Mouse (Mus musculus) lung, embryonic 14.5 days (tissue): ENCODE measurements around the gene Tmem41b. TPM values are rescaled to one million over a fixed set of nuclear protein-coding genes. Genes with fewer than 3 reads are reported as not detected.

Experiments used
- ATAC-seq: fragments of 200-750 bp; cut with Nextera tagmentation; 2 replicates; pipeline ENCODE4 v1.8.0; 2017; ENCODE audit warnings: mild to moderate bottlenecking, moderate TSS enrichment, moderate library complexity; ENCODE audit not compliant: insufficient read depth
- DNase-seq: peaks from one replicate; pipeline ENCODE4 v3.0.0-alpha.2; 2015
- H3K27ac ChIP-seq: fragments of 300-500 bp; sonication (generic); 2 replicates; pipeline ENCODE4 v1.5.1; 2014; ENCODE audit warnings: low read depth, mild to moderate bottlenecking, moderate library complexity
- H3K27me3 ChIP-seq: fragments of 300-500 bp; sonication (generic); 2 replicates; pipeline ENCODE4 v1.6.1; 2014; ENCODE audit warnings: low read length, control low read depth; ENCODE audit not compliant: insufficient read depth
- H3K36me3 ChIP-seq: fragments of 300-500 bp; sonication (generic); 2 replicates; pipeline ENCODE4 v1.6.1; 2014; ENCODE audit warnings: control low read depth; ENCODE audit not compliant: insufficient read depth
- H3K4me1 ChIP-seq: fragments of 300-500 bp; sonication (generic); 2 replicates; pipeline ENCODE4 v1.6.1; 2014; ENCODE audit warnings: antibody characterized with exemption, control low read depth; ENCODE audit not compliant: insufficient read depth
- H3K4me2 ChIP-seq: fragments of 300-500 bp; sonication (generic); 2 replicates; pipeline ENCODE4 v1.6.1; 2014; ENCODE audit warnings: mild to moderate bottlenecking
- H3K4me3 ChIP-seq: fragments of 300-500 bp; sonication (generic); 2 replicates; pipeline ENCODE4 v1.5.1; 2014; ENCODE audit warnings: low read depth, low read length
- H3K9ac ChIP-seq: fragments of 300-500 bp; sonication (generic); 2 replicates; pipeline ENCODE4 v1.6.1; 2014
- H3K9me3 ChIP-seq: fragments of 300-500 bp; sonication (generic); 2 replicates; pipeline ENCODE4 v1.6.1; 2016; ENCODE audit warnings: low read depth, low read length, control low read depth
- CTCF ChIP-seq: IDR thresholded peaks from 2 replicates; pipeline ENCODE4 v1.5.1; 2016; ENCODE audit warnings: antibody characterized with exemption, low read depth
- WGBS: fragments of 180-500 bp; shearing (Covaris S2); extraction: QIAGEN DNeasy Blood & Tissue Kit; methylation state at CpG from one replicate; pipeline ENCODE4 v1.1.7; 2014; 5-methylcytosine and 5-hydroxymethylcytosine counted together
- polyA plus RNA-seq: library from polyadenylated mRNA; unstranded; fragments of >200 nt; fragmentation: Nextera tagmentation; extraction: Ambion mirVana; gene quantifications from 2 replicates; pipeline ENCODE4 v1.2.1, GENCODE M21; 2014

Tmem41b gene
- polyA plus RNA-seq, 1 experiment from 2014 or later, result 67.0 TPM

DNA sequence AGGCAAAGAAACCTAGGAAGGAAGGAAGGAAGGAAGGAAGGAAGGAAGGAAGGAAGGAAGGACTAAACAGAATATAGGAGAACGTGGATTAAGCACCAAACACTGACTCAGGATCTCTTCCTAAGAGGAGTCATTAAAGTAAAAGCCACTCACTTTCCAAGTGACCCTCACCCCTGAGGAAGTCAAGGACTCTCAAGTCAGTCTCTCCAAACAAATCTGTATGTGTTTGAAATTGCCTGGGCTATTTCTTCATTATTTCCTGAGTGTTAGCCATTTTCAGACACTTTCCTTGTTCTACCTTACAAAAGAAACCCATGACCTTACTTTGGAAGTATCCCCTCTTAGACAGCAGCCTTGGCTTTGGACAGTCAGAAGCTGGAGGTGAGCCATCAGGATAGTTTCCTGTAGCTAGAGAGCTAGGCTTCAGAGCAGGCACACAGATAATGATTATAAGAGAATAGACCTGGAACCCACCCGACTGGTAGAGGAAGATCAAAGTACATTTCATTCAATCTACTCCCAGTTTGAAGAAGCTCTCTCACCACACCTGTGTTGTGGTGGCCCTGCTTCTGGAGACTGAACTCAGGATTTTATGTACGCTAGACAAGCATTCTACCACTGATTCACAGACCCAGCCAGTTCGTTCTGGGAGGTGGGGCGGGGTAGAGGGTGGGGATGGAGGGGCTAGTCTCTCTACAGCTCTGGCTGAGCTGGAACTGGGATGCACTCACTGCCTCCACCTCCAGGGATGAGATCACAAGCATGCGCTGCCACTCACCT, 31.9 kb downstream of the Tmem41b start:
- no peaks in the 10 kb centered on the region for H3K27me3 ChIP-seq
- H3K4me3 ChIP-seq, result no peak overlapping the region
- TF ChIP-seq CTCF, result no peak
- no peaks in the 10 kb centered on the region for H3K36me3 ChIP-seq
- WGBS, result 51% methylated on average over 6 of the region's 6 CpGs
- H3K4me2 ChIP-seq, result no peak overlapping the region
- H3K27ac ChIP-seq, result 0 out of 2 replicates have a peak overlapping the region, but pooled peaks have one; percentile 16
- peaks cover 12% of the 10 kb centered on the region for H3K4me1 ChIP-seq
- H3K9me3 ChIP-seq, result no peaks in the 10 kb centered on the region
- ATAC-seq, result no peak
- H3K9ac ChIP-seq, result no peak overlapping the region; the same call in 1 of the 2 replicates
- DNase-seq, result no peak

DNA sequence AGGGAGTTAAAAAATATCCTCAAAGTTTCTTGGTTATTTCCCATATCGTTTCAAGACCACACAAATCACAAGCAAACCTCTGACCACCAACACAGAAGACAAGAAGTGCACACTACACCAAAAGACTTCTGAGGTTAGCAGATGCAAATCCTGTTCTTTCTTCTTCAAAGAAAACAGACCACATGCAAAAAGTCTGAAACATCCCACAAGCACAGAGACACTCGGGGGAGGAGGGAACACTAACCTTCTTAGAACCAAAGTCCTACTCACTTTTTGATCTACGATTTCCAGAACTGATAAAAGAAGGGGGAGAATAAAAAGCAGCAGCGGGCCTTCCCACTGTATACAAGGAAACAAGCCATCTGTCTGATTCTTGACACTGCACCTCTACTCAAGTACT, 35.4 kb downstream of the Tmem41b start:
- no peak for TF ChIP-seq CTCF
- Histone ChIP-seq H3K4me3 (no peak overlapping the region), H3K9me3 (no peaks in the 10 kb centered on the region), H3K4me2 (no peak overlapping the region), H3K9ac (no peak overlapping the region), H3K27me3 (no peaks in the 10 kb centered on the region), H3K4me1 (peaks cover 12% of the 10 kb centered on the region), H3K27ac (no peak overlapping the region), H3K36me3 (no peaks in the 10 kb centered on the region)
- DNase-seq, result no peak
- ATAC-seq, result no peak
- WGBS, result 62% methylated on average over 4 of the region's 4 CpGs

DNA sequence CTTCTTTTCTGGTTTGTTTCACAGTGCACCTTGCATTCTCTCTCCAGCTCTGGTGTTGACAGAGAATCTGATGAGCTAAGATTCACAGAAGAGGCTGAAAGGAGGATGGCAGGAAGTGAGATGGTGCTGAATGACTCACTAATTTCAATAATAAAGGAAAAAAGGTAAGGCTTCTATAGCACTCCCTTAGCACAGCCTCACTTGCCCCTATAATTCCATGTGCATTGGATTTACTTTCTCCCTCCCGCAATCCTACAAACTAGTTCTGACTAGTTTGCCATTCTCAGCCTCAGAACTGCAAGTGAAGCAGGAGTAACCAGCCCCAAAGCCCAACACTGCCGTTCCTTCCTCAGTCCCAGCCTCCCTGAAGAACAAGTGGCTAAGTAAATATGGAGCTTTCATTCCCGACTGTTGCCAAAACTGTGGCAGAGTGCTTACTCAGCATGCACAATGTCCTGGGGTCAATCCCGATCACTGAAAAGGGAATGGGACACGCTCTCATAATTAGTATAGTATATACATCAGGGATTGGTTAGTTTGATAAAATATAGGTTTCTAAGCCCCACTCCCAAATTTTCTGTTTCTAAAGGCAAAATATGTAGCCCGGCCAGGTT, 42.2 kb downstream of the Tmem41b start:
- H3K4me1 ChIP-seq, result no peaks in the 10 kb centered on the region
- H3K9me3 ChIP-seq, result no peaks in the 10 kb centered on the region
- no peaks in the 10 kb centered on the region for H3K36me3 ChIP-seq
- peak overlapping the region; percentile 40; the same call in 1 of the 2 replicates for H3K27ac ChIP-seq
- WGBS, result 53% methylated on average over 6 of the region's 6 CpGs
- H3K9ac ChIP-seq, result no peak overlapping the region
- DNase-seq, result peak; percentile 35
- no peak overlapping the region for H3K4me3 ChIP-seq
- no peak overlapping the region for H3K4me2 ChIP-seq
- no peaks in the 10 kb centered on the region for H3K27me3 ChIP-seq
- peak; percentile 8; the same call in 1 of the 2 replicates for ATAC-seq
- no peak for TF ChIP-seq CTCF

DNA sequence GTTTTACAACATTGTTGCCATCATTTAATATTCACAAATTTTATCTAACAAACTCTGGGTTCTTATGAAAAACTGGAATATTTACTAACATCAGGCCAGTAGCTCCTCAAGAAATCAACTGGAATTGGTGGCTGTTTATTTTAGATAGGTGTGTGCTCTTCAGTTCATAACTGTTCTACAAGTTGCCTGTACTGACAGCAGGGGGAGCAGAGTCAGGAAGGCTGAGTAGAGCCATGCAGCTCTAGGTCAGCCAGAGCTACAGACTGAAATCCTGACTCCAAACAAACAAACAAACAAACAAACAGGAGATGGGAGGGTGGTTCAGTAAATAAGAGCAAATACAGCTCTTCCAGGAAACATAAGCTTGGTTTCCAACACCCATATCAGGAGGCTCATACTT, 57.1 kb downstream of the Tmem41b start:
- DNase-seq (peak; percentile 16), ATAC-seq (no peak)
- Histone ChIP-seq H3K9ac (no peak overlapping the region), H3K27ac (no peak overlapping the region), H3K9me3 (no peaks in the 10 kb centered on the region), H3K27me3 (no peaks in the 10 kb centered on the region), H3K4me2 (no peak overlapping the region), H3K4me1 (no peaks in the 10 kb centered on the region), H3K4me3 (no peak overlapping the region), H3K36me3 (peaks cover 48% of the 10 kb centered on the region)
- TF ChIP-seq CTCF, result peak; percentile 31; the same call in 1 of the 2 replicates

DNA sequence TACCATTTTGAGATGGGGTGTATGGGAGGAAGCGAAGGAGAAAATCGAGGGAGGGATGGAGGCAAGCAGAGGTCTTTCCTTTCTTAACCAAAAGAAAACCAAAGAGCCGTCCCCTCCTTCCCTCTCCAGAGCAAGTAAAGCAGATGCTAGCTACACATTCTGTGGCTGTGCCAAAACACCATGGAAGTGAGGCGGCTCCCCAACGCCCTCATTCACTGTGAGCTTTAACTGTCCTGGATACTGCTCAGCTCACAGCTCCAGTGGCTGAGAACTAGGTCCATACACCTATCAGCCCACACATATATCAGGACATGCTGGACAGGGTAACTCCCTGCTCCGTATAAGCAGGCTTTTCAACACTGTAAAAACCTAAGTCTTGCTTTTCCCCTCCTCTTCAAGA, 58.4 kb downstream of the Tmem41b start:
- no peak overlapping the region for H3K4me3 ChIP-seq
- H3K27me3 ChIP-seq, result no peaks in the 10 kb centered on the region
- no peak overlapping the region for H3K9ac ChIP-seq
- DNase-seq, result no peak
- peaks cover 39% of the 10 kb centered on the region for H3K36me3 ChIP-seq
- ATAC-seq, result no peak
- 85% methylated on average over 6 of the region's 6 CpGs for WGBS
- TF ChIP-seq CTCF, result no peak
- no peaks in the 10 kb centered on the region for H3K9me3 ChIP-seq
- no peak overlapping the region for H3K4me2 ChIP-seq
- H3K4me1 ChIP-seq, result no peaks in the 10 kb centered on the region
- no peak overlapping the region for H3K27ac ChIP-seq

DNA sequence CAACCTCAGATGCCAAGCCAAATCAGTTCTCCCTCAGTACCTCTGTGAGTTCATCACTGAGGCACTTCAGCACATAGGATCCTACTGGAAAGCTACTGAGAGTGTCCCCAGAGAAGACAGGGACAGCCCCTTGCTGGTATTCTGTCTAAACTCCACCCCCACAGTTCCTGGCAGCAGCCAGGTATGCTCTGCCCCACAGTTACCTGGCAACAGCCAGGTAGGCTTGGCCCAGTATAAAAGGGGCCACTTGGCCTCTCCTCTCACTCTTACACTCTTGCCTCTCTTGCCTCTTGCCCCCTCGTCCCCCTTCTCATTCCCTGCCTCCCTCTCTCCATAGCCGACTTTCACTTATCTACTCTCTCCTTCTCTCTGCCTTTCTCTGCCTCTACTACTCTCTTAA, 61.8 kb downstream of the Tmem41b start:
- Histone ChIP-seq H3K27ac (no peak overlapping the region), H3K9me3 (no peaks in the 10 kb centered on the region), H3K27me3 (no peaks in the 10 kb centered on the region), H3K4me1 (no peaks in the 10 kb centered on the region), H3K4me3 (no peak overlapping the region), H3K36me3 (peaks cover 39% of the 10 kb centered on the region), H3K9ac (no peak overlapping the region), H3K4me2 (no peak overlapping the region)
- ATAC-seq (peak; percentile 41; the same call in 1 of the 2 replicates), DNase-seq (peak; percentile 5)
- TF ChIP-seq CTCF, result no peak
- 55% methylated on average over 2 of the region's 2 CpGs for WGBS

DNA sequence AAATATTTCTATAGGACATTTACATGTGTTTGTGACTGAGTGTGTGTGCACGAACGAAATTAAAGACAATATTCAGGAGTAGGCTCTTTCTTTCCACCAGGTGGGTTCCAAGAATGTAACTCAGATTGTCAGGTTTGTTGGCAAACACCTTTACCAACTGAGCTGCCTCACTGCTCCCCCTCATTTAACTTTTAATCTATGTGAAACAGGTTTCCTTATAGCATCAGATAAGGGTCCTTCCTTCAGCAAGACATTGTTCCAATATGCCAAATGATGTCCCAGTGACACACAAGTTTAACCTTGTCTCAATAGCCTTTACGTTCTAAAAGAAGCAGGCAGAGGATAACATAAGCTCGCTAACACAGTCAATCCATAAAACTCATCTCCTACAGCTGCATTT, 63.8 kb downstream of the Tmem41b start:
- ATAC-seq, result no peak

More for the DNA sequence above, 63.8 kb downstream of the Tmem41b start:
- Histone ChIP-seq H3K36me3 (peaks cover 55% of the 10 kb centered on the region), H3K4me1 (no peaks in the 10 kb centered on the region), H3K27ac (no peak overlapping the region), H3K27me3 (no peaks in the 10 kb centered on the region), H3K4me3 (no peak overlapping the region), H3K9ac (no peak overlapping the region), H3K4me2 (no peak overlapping the region), H3K9me3 (no peaks in the 10 kb centered on the region)
- WGBS, result 79% methylated on average over 4 of the region's 4 CpGs
- no peak for TF ChIP-seq CTCF
- no peak for DNase-seq

Other genes starting within 250 kb of the Tmem41b start
- 50.4 and 53.0 TPM in 2 replicates for gene Tmem9b, start 234.1 kb downstream of the Tmem41b start, polyA plus RNA-seq
- gene Nrip3, start 204.9 kb downstream of the Tmem41b start, polyA plus RNA-seq, result 0.32 and 0.72 TPM in 2 replicates
- 1.3 and 2.0 TPM in 2 replicates for gene Scube2, start 121.2 kb downstream of the Tmem41b start, polyA plus RNA-seq
- gene Dennd5a, start 26.5 kb downstream of the Tmem41b start, polyA plus RNA-seq, result 51.4 and 51.7 TPM in 2 replicates
- gene Ipo7, start 31.3 kb upstream of the Tmem41b start, polyA plus RNA-seq, result 20.0 and 21.8 TPM in 2 replicates
- gene Zfp143, start 74.3 kb upstream of the Tmem41b start, polyA plus RNA-seq, result 21.9 and 23.9 TPM in 2 replicates
- 44.0 and 47.1 TPM in 2 replicates for gene Wee1, start 135.1 kb upstream of the Tmem41b start, polyA plus RNA-seq
- 33.0 and 35.4 TPM in 2 replicates for gene Swap70, start 234.8 kb upstream of the Tmem41b start, polyA plus RNA-seq